Mouse (Mus musculus): ENCODE data around the gene Vinac1.

DNA sequence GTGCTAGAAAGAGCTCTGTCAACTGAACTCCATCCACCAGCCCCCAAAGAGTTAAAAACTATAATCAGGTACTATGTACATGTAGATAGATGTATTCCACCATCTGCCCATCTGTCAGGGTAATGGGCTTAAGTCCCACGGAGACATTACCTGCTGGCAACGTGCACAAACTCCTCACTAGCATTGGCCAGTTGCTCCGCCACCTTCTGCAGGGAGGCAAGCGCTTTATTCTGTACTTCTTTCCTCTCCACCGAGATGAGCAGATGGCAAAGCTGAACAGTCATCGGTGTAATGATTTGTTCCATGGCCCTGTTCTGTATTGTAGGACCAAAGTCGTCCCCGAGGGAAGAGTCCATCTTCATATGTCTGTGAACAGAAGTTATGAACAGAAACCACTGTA lies at the start of gene Vinac1:
- no peak for TF ChIP-seq CTCF (IDR thresholded peaks at IDR 0.05; ENCODE audit: low read depth, low read length)
- TF ChIP-seq POLR2A (IDR thresholded peaks at IDR 0.05; ENCODE audit: extremely low read depth, insufficient read depth, low read length): no peak
